Mouse (Mus musculus) midbrain, embryonic 16.5 days (tissue): ENCODE results near the gene Rrbp1. TPM values are rescaled to one million over a fixed set of nuclear protein-coding genes. Genes with fewer than 3 reads are reported as not detected.

Source experiments
- ATAC-seq: fragments of 200-750 bp; cut with Nextera tagmentation; 2 replicates; pipeline ENCODE4 v1.8.0; 2017; ENCODE audit warnings: moderate TSS enrichment
- H3K27ac ChIP-seq: fragments of 300-500 bp; sonication (generic); 2 replicates; pipeline ENCODE4 v1.5.1; 2014; ENCODE audit warnings: mild to moderate bottlenecking, low read length, mixed read lengths
- H3K27me3 ChIP-seq: fragments of 300-500 bp; sonication (generic); 2 replicates; pipeline ENCODE4 v1.6.1; 2014; ENCODE audit warnings: low read depth, low read length, mixed read lengths; ENCODE audit not compliant: control insufficient read depth, insufficient read depth
- H3K36me3 ChIP-seq: fragments of 300-500 bp; sonication (generic); 2 replicates; pipeline ENCODE4 v1.6.1; 2014; ENCODE audit warnings: mild to moderate bottlenecking, low read length, moderate library complexity, mixed read lengths; ENCODE audit not compliant: control insufficient read depth, insufficient read depth
- H3K4me1 ChIP-seq: fragments of 300-500 bp; sonication (generic); 2 replicates; pipeline ENCODE4 v1.6.1; 2014; ENCODE audit warnings: mild to moderate bottlenecking, low read length, mixed read lengths; ENCODE audit not compliant: control insufficient read depth, insufficient read depth
- H3K4me2 ChIP-seq: fragments of 300-500 bp; sonication (generic); 2 replicates; pipeline ENCODE4 v1.6.1; 2014; ENCODE audit warnings: mild to moderate bottlenecking, low read length, mixed read lengths
- H3K4me3 ChIP-seq: fragments of 300-500 bp; sonication (generic); 2 replicates; pipeline ENCODE4 v1.5.1; 2014; ENCODE audit warnings: low read depth, mild to moderate bottlenecking, low read length, moderate library complexity, mixed read lengths
- H3K9ac ChIP-seq: fragments of 300-500 bp; sonication (generic); 2 replicates; pipeline ENCODE4 v1.6.1; 2014; ENCODE audit warnings: low read depth, low read length, mixed read lengths
- H3K9me3 ChIP-seq: fragments of 300-500 bp; sonication (generic); replicated peaks from 2 replicates; pipeline ENCODE4 v1.6.1; 2014; ENCODE audit warnings: mild to moderate bottlenecking, low read length, mixed read lengths; ENCODE audit not compliant: control insufficient read depth, poor library complexity, severe bottlenecking
- WGBS: fragments of 180-500 bp; shearing (Covaris S2); extraction: QIAGEN DNeasy Blood & Tissue Kit; methylation state at CpG from one replicate; pipeline ENCODE4 v1.1.7; 2014; 5-methylcytosine and 5-hydroxymethylcytosine counted together
- polyA plus RNA-seq: library from polyadenylated mRNA; unstranded; fragments of >200 nt; fragmentation: Nextera tagmentation; extraction: Ambion mirVana; gene quantifications from 2 replicates; pipeline ENCODE4 v1.2.1, GENCODE M21; 2015

Rrbp1 gene
- polyA plus RNA-seq, 1 experiment from 2014 or later: 24.1 TPM

GRCm38 (mm10) chr2:143945466-143946075 lies 65.5 kb downstream of the Rrbp1 start:
- H3K27ac ChIP-seq: no peak overlapping the region
- H3K9me3 ChIP-seq: no peaks in the 10 kb centered on the region
- WGBS: 94% methylated on average over 7 of the region's 7 CpGs
- H3K4me2 ChIP-seq: no peak overlapping the region
- no peaks in the 10 kb centered on the region for H3K27me3 ChIP-seq
- H3K4me1 ChIP-seq: no peaks in the 10 kb centered on the region
- no peak overlapping the region for H3K4me3 ChIP-seq
- no peak overlapping the region for H3K9ac ChIP-seq
- peaks cover 26% of the 10 kb centered on the region for H3K36me3 ChIP-seq
- no peak for ATAC-seq

- Histone ChIP-seq H3K27me3 (no peaks in the 10 kb centered on the region), H3K9ac (no peak overlapping the region), H3K9me3 (no peaks in the 10 kb centered on the region), H3K27ac (no peak overlapping the region), H3K4me1 (no peaks in the 10 kb centered on the region), H3K4me2 (no peak overlapping the region), H3K4me3 (no peak overlapping the region), H3K36me3 (peaks cover 29% of the 10 kb centered on the region)
- no peak for ATAC-seq
- WGBS: 96% methylated on average over 3 of the region's 3 CpGs
Observed at GRCm38 (mm10) chr2:143944796-143945195, 66.3 kb downstream of the Rrbp1 start.

- Histone ChIP-seq H3K9ac (no peak overlapping the region), H3K27me3 (no peaks in the 10 kb centered on the region), H3K9me3 (no peaks in the 10 kb centered on the region), H3K27ac (no peak overlapping the region), H3K4me3 (no peak overlapping the region), H3K36me3 (peaks cover 25% of the 10 kb centered on the region), H3K4me2 (no peak overlapping the region), H3K4me1 (0 out of 2 replicates have a peak, but pooled peaks cover 3% of the 10 kb centered on the region)
- no peak for ATAC-seq
- 95% methylated on average over 5 of the region's 5 CpGs for WGBS
Observed at GRCm38 (mm10) chr2:143940406-143940805, 70.7 kb downstream of the Rrbp1 start.

- whole genome bisulfite sequencing: 60% methylated on average over 2 of the region's 2 CpGs
- Histone ChIP-seq H3K4me3 (no peak overlapping the region), H3K36me3 (peaks cover 13% of the 10 kb centered on the region), H3K9ac (no peak overlapping the region), H3K27me3 (no peaks in the 10 kb centered on the region), H3K9me3 (no peaks in the 10 kb centered on the region), H3K4me2 (no peak overlapping the region), H3K4me1 (0 out of 2 replicates have a peak, but pooled peaks cover 3% of the 10 kb centered on the region), H3K27ac (no peak overlapping the region)
- ATAC-seq: no peak
Observed at GRCm38 (mm10) chr2:143937861-143938260, 73.2 kb downstream of the Rrbp1 start.

GRCm38 (mm10) chr2:143934439-143934838 lies 76.6 kb downstream of the Rrbp1 start:
- Histone ChIP-seq H3K4me2 (no peak overlapping the region), H3K9me3 (no peaks in the 10 kb centered on the region), H3K4me3 (no peak overlapping the region), H3K27ac (no peak overlapping the region), H3K4me1 (0 out of 2 replicates have a peak, but pooled peaks cover 7% of the 10 kb centered on the region), H3K27me3 (no peaks in the 10 kb centered on the region), H3K36me3 (no peaks in the 10 kb centered on the region), H3K9ac (no peak overlapping the region)
- WGBS: 95% methylated on average over 8 of the region's 8 CpGs
- ATAC-seq: no peak

GRCm38 (mm10) chr2:143933516-143933915 lies 77.5 kb downstream of the Rrbp1 start:
- 82% methylated on average over 5 of the region's 5 CpGs for WGBS
- Histone ChIP-seq H3K4me2 (no peak overlapping the region), H3K4me3 (no peak overlapping the region), H3K27ac (no peak overlapping the region), H3K27me3 (no peaks in the 10 kb centered on the region), H3K4me1 (0 out of 2 replicates have a peak, but pooled peaks cover 7% of the 10 kb centered on the region), H3K9ac (no peak overlapping the region), H3K9me3 (no peaks in the 10 kb centered on the region), H3K36me3 (no peaks in the 10 kb centered on the region)
- ATAC-seq: no peak

GRCm38 (mm10) chr2:143932340-143932873 lies 78.7 kb downstream of the Rrbp1 start:
- H3K36me3 ChIP-seq: no peaks in the 10 kb centered on the region
- H3K4me1 ChIP-seq: 0 out of 2 replicates have a peak, but pooled peaks cover 7% of the 10 kb centered on the region
- no peaks in the 10 kb centered on the region for H3K27me3 ChIP-seq
- H3K4me3 ChIP-seq: no peak overlapping the region
- H3K27ac ChIP-seq: no peak overlapping the region
- no peaks in the 10 kb centered on the region for H3K9me3 ChIP-seq
- WGBS: 85% methylated on average over 12 of the region's 12 CpGs
- no peak for ATAC-seq
- H3K9ac ChIP-seq: no peak overlapping the region
- no peak overlapping the region for H3K4me2 ChIP-seq

GRCm38 (mm10) chr2:143929607-143930311 lies 81.3 kb downstream of the Rrbp1 start:
- H3K27me3 ChIP-seq: no peaks in the 10 kb centered on the region
- ATAC-seq: no peak
- WGBS: 61% methylated on average over 3 of the region's 3 CpGs
- H3K4me1 ChIP-seq: 0 out of 2 replicates have a peak, but pooled peaks cover 3% of the 10 kb centered on the region
- H3K4me3 ChIP-seq: no peak overlapping the region
- no peak overlapping the region for H3K9ac ChIP-seq
- no peaks in the 10 kb centered on the region for H3K36me3 ChIP-seq
- no peak overlapping the region for H3K27ac ChIP-seq
- no peak overlapping the region for H3K4me2 ChIP-seq
- H3K9me3 ChIP-seq: no peaks in the 10 kb centered on the region

- Histone ChIP-seq H3K36me3 (no peaks in the 10 kb centered on the region), H3K27me3 (no peaks in the 10 kb centered on the region), H3K4me2 (no peak overlapping the region), H3K4me3 (no peak overlapping the region), H3K9ac (no peak overlapping the region), H3K9me3 (no peaks in the 10 kb centered on the region), H3K27ac (no peak overlapping the region), H3K4me1 (0 out of 2 replicates have a peak, but pooled peaks cover 3% of the 10 kb centered on the region)
- no peak for ATAC-seq
- 95% methylated on average over 6 of the region's 6 CpGs for WGBS
Observed at GRCm38 (mm10) chr2:143925826-143926225, 85.2 kb downstream of the Rrbp1 start.
